Mouse (Mus musculus): ENCODE measurements around the gene Akap13. TPM values are rescaled to one million over a fixed set of nuclear protein-coding genes. Genes with fewer than 3 reads are reported as not detected.

The Akap13 gene
- total and polyA plus RNA-seq, 3 experiments: 11.4 to 32.5 (median 27.7) TPM

- Histone ChIP-seq H3K27me3 (replicated peaks) (no peaks in the 10 kb centered on the region), H3K79me2 (replicated peaks; ENCODE audit: control insufficient read depth, extremely low read depth, insufficient read depth, poor library complexity, severe bottlenecking) (no peaks in the 10 kb centered on the region; the same call in 1 of the 2 replicates), H3K27ac (ENCODE audit: insufficient read depth, low read depth) (no peak overlapping the region), H3K4me2 (ENCODE audit: insufficient read depth, low read depth, poor library complexity, severe bottlenecking) (no peak overlapping the region), H3K9ac (ENCODE audit: insufficient read depth, low read depth) (no peak overlapping the region), H3K4me1 (ENCODE audit: control insufficient read depth in 1 of 2, insufficient read depth in 2 of 2) (peaks cover 4 to 48% of the 10 kb centered on the region in 2 experiments; a peak in 3 of 4 replicates), H3K4me3 (replicated peaks in 1 of 3; ENCODE audit: low read depth in 2 of 3, low read length in 2 of 3, poor library complexity in 1 of 3) (no peak overlapping the region), H3K36me3 (replicated peaks in 1 of 2; ENCODE audit: control insufficient read depth in 1 of 2, insufficient read depth in 1 of 2, low read length in 1 of 2) (peaks cover 3 to 32% of the 10 kb centered on the region in 2 experiments), H3K9me3 (replicated peaks; ENCODE audit: low read length) (no peaks in the 10 kb centered on the region)
- no peak for DNase-seq (ENCODE audit: extremely low read depth)
- no peak for TF ChIP-seq POLR2AphosphoS2 (IDR thresholded peaks at IDR 0.05; ENCODE audit: low read depth, low read length)
- TF ChIP-seq ZKSCAN1 (IDR thresholded peaks at IDR 0.05; ENCODE audit: borderline replicate concordance, low read depth, low read length): no peak
- no peak for TF ChIP-seq TBP (conservative IDR thresholded peaks at IDR 0.05; ENCODE audit: low read depth, low read length)
- TF ChIP-seq TCF12 (IDR thresholded peaks at IDR 0.05; ENCODE audit: low read depth, low read length): no peak
- no peak for TF ChIP-seq JUN (IDR thresholded peaks at IDR 0.05; ENCODE audit: insufficient read depth, low read depth, low read length)
- no peak for TF ChIP-seq NELFE (IDR thresholded peaks at IDR 0.05; ENCODE audit: low read depth, low read length)
- no peak for TF ChIP-seq USF1 (IDR thresholded peaks at IDR 0.05; ENCODE audit: low read depth, low read length)
- no peak for TF ChIP-seq EP300 (IDR thresholded peaks at IDR 0.05; ENCODE audit: low read length)
- no peak for TF ChIP-seq JUND (conservative IDR thresholded peaks at IDR 0.05; ENCODE audit: low read depth, low read length)
- TF ChIP-seq UBTF (IDR thresholded peaks at IDR 0.05; ENCODE audit: low read depth, low read length): no peak
- no peak for TF ChIP-seq MEF2A (IDR thresholded peaks at IDR 0.05; ENCODE audit: borderline replicate concordance, low read depth, low read length)
- TF ChIP-seq MAX (IDR thresholded peaks at IDR 0.05; ENCODE audit: low read length): no peak
- TF ChIP-seq ZNF384 (IDR thresholded peaks at IDR 0.05; ENCODE audit: low read depth, low read length): no peak
- no peak for TF ChIP-seq NRF1 (IDR thresholded peaks at IDR 0.05; ENCODE audit: low read depth, low read length)
- TF ChIP-seq BHLHE40 (IDR thresholded peaks at IDR 0.05; ENCODE audit: low read depth, low read length): no peak
- no peak for TF ChIP-seq E2F4 (IDR thresholded peaks at IDR 0.05; ENCODE audit: insufficient replicate concordance, low read depth, low read length)
- TF ChIP-seq SMC3 (IDR thresholded peaks at IDR 0.05; ENCODE audit: low read depth, low read length): no peak
- in situ Hi-C loops (cut with MboI; ENCODE audit: low pct_ligation_motif_present, low pct_unique_long_range_greater_than_20kb, low sequenced_read_pairs): no loop called here
- dilution Hi-C loops (cut with MboI; ENCODE audit: extremely low pct_ligation_motif_present, extremely low pct_unique_long_range_greater_than_20kb, low sequenced_read_pairs): no loop called here
Measured at GRCm38 (mm10) chr7:75584100-75584499, 128.8 kb downstream of the Akap13 start.

GRCm38 (mm10) chr7:75585409-75585808 lies 130.1 kb downstream of the Akap13 start:
- Histone ChIP-seq H3K36me3 (replicated peaks in 1 of 2; ENCODE audit: control insufficient read depth in 1 of 2, insufficient read depth in 1 of 2, low read length in 1 of 2) (peaks cover 0 to 28% of the 10 kb centered on the region in 2 experiments), H3K4me1 (ENCODE audit: control insufficient read depth in 1 of 2, insufficient read depth in 2 of 2) (peaks cover 10 to 60% of the 10 kb centered on the region in 2 experiments; a peak in 3 of 4 replicates), H3K79me2 (replicated peaks; ENCODE audit: control insufficient read depth, extremely low read depth, insufficient read depth, poor library complexity, severe bottlenecking) (no peaks in the 10 kb centered on the region; the same call in 1 of the 2 replicates), H3K27ac (ENCODE audit: insufficient read depth, low read depth) (no peak overlapping the region), H3K4me3 (replicated peaks in 1 of 3; ENCODE audit: low read depth in 2 of 3, low read length in 2 of 3, poor library complexity in 1 of 3) (no peak overlapping the region), H3K9me3 (replicated peaks; ENCODE audit: low read length) (no peaks in the 10 kb centered on the region), H3K9ac (ENCODE audit: insufficient read depth, low read depth) (no peak overlapping the region), H3K27me3 (replicated peaks) (no peaks in the 10 kb centered on the region), H3K4me2 (ENCODE audit: insufficient read depth, low read depth, poor library complexity, severe bottlenecking) (no peak overlapping the region)
- DNase-seq (ENCODE audit: extremely low read depth): no peak
- in situ Hi-C loops (cut with MboI; ENCODE audit: low pct_ligation_motif_present, low pct_unique_long_range_greater_than_20kb, low sequenced_read_pairs) (no loop called here), dilution Hi-C loops (cut with MboI; ENCODE audit: extremely low pct_ligation_motif_present, extremely low pct_unique_long_range_greater_than_20kb, low sequenced_read_pairs) (no loop called here)
- TF ChIP-seq CHD1 (IDR thresholded peaks at IDR 0.05; ENCODE audit: low read depth, low read length): no peak
- no peak for TF ChIP-seq ZC3H11A (IDR thresholded peaks at IDR 0.05; ENCODE audit: low read depth, low read length)
- TF ChIP-seq TBP (conservative IDR thresholded peaks at IDR 0.05; ENCODE audit: low read depth, low read length): no peak
- TF ChIP-seq JUN (IDR thresholded peaks at IDR 0.05; ENCODE audit: insufficient read depth, low read depth, low read length): no peak
- no peak for TF ChIP-seq MYC (IDR thresholded peaks at IDR 0.05; ENCODE audit: low read depth, low read length)
- TF ChIP-seq UBTF (IDR thresholded peaks at IDR 0.05; ENCODE audit: low read depth, low read length): no peak
- TF ChIP-seq JUND (conservative IDR thresholded peaks at IDR 0.05; ENCODE audit: low read depth, low read length): no peak
- no peak for TF ChIP-seq POLR2AphosphoS2 (IDR thresholded peaks at IDR 0.05; ENCODE audit: low read depth, low read length)
- no peak for TF ChIP-seq BHLHE40 (IDR thresholded peaks at IDR 0.05; ENCODE audit: low read depth, low read length)
- TF ChIP-seq ZMIZ1 (IDR thresholded peaks at IDR 0.05; ENCODE audit: low read depth, low read length): no peak
- no peak for TF ChIP-seq RCOR1 (conservative IDR thresholded peaks at IDR 0.05; ENCODE audit: low read depth, low read length)
- TF ChIP-seq EP300 (IDR thresholded peaks at IDR 0.05; ENCODE audit: low read length): no peak
- TF ChIP-seq USF1 (IDR thresholded peaks at IDR 0.05; ENCODE audit: low read depth, low read length): no peak
- no peak for TF ChIP-seq CTCF (conservative IDR thresholded peaks at IDR 0.05 in 1 of 2, IDR thresholded peaks at IDR 0.05 in 1 of 2; ENCODE audit: low read depth in 2 of 2, low read length in 2 of 2)
